Mouse (Mus musculus) kidney, postnatal 0 days (tissue): ENCODE results near the gene Rin2. TPM values are rescaled to one million over a fixed set of nuclear protein-coding genes. Genes with fewer than 3 reads are reported as not detected.
A peak's percentile ranks its signal among the peaks of the same experiment; 100 is the strongest.

ENCODE experiments used
- ATAC-seq: fragments of 200-750 bp; cut with Nextera tagmentation; replicated peaks from 2 replicates; pipeline ENCODE4 v1.8.0; 2017; ENCODE audit warnings: low read depth, moderate number of reproducible peaks, moderate TSS enrichment, moderate library complexity; ENCODE audit not compliant: low FRiP score
- DNase-seq: peaks from one replicate; pipeline ENCODE4 v3.0.0-alpha.2; 2016; ENCODE audit warnings: low spot score
- H3K27ac ChIP-seq: fragments of 300-500 bp; sonication (generic); 2 replicates; pipeline ENCODE4 v1.5.1; 2014; ENCODE audit warnings: mild to moderate bottlenecking
- H3K27me3 ChIP-seq: fragments of 300-500 bp; sonication (generic); 2 replicates; pipeline ENCODE4 v1.6.1; 2014; ENCODE audit warnings: low read length, mixed read lengths; ENCODE audit not compliant: insufficient read depth
- H3K36me3 ChIP-seq: fragments of 300-500 bp; sonication (generic); 2 replicates; pipeline ENCODE4 v1.6.1; 2014; ENCODE audit warnings: low read length, mixed read lengths; ENCODE audit not compliant: insufficient read depth
- H3K4me1 ChIP-seq: fragments of 300-500 bp; sonication (generic); replicated peaks from 2 replicates; pipeline ENCODE4 v1.6.1; 2014; ENCODE audit warnings: antibody characterized with exemption, low read length, mixed read lengths; ENCODE audit not compliant: insufficient read depth
- H3K4me2 ChIP-seq: fragments of 300-500 bp; sonication (generic); 2 replicates; pipeline ENCODE4 v1.6.1; 2014; ENCODE audit warnings: mild to moderate bottlenecking, low read length, moderate library complexity, mixed read lengths
- H3K4me3 ChIP-seq: fragments of 300-500 bp; sonication (generic); replicated peaks from 2 replicates; pipeline ENCODE4 v1.5.1; 2014; ENCODE audit warnings: low read depth, low read length
- H3K9ac ChIP-seq: fragments of 300-500 bp; sonication (generic); 2 replicates; pipeline ENCODE4 v1.6.1; 2014; ENCODE audit warnings: low read depth, low read length
- H3K9me3 ChIP-seq: fragments of 300-500 bp; sonication (generic); replicated peaks from 2 replicates; pipeline ENCODE4 v1.6.1; 2016; ENCODE audit warnings: low read length, inconsistent platforms, mixed read lengths
- CTCF ChIP-seq: IDR thresholded peaks from 2 replicates; pipeline ENCODE4 v1.5.1; 2016; ENCODE audit warnings: antibody characterized with exemption, low read depth, mild to moderate bottlenecking, moderate library complexity
- WGBS: fragments of 180-500 bp; shearing (Covaris S2); extraction: QIAGEN DNeasy Blood & Tissue Kit; methylation state at CpG from one replicate; pipeline ENCODE4 v1.1.7; 2014; 5-methylcytosine and 5-hydroxymethylcytosine counted together
- polyA plus RNA-seq: library from polyadenylated mRNA; unstranded; fragments of >200 nt; fragmentation: Nextera tagmentation; extraction: Ambion mirVana; gene quantifications from 2 replicates; pipeline ENCODE4 v1.2.1, GENCODE M21; 2015

Rin2 gene
- polyA plus RNA-seq, 1 experiment from 2014 or later: 23.8 TPM

GRCm38 (mm10) chr2:145802626-145803025 is 127.6 kb downstream of the Rin2 start:
- ATAC-seq (no peak), DNase-seq (no peak)
- Histone ChIP-seq H3K27ac (no peak overlapping the region), H3K36me3 (peaks cover 12% of the 10 kb centered on the region; the same call in 1 of the 2 replicates), H3K9ac (no peak overlapping the region), H3K4me3 (no peak overlapping the region), H3K4me2 (no peak overlapping the region), H3K9me3 (no peaks in the 10 kb centered on the region), H3K27me3 (no peaks in the 10 kb centered on the region), H3K4me1 (no peaks in the 10 kb centered on the region)
- no peak for TF ChIP-seq CTCF
- 80% methylated on average over 2 of the region's 2 CpGs for WGBS

- Histone ChIP-seq H3K36me3 (peaks cover 12% of the 10 kb centered on the region; the same call in 1 of the 2 replicates), H3K9me3 (no peaks in the 10 kb centered on the region), H3K4me2 (no peak overlapping the region), H3K27ac (no peak overlapping the region), H3K27me3 (no peaks in the 10 kb centered on the region), H3K4me1 (no peaks in the 10 kb centered on the region), H3K4me3 (no peak overlapping the region), H3K9ac (no peak overlapping the region)
- TF ChIP-seq CTCF: no peak
- ATAC-seq (no peak), DNase-seq (no peak)
- WGBS: 91% methylated on average over 10 of the region's 10 CpGs
Observed at GRCm38 (mm10) chr2:145803822-145804342, 128.9 kb downstream of the Rin2 start.

GRCm38 (mm10) chr2:145804524-145804923 is 129.5 kb downstream of the Rin2 start:
- Histone ChIP-seq H3K36me3 (peaks cover 12% of the 10 kb centered on the region; the same call in 1 of the 2 replicates), H3K27ac (no peak overlapping the region), H3K4me1 (no peaks in the 10 kb centered on the region), H3K4me2 (no peak overlapping the region), H3K9me3 (no peaks in the 10 kb centered on the region), H3K27me3 (no peaks in the 10 kb centered on the region), H3K4me3 (no peak overlapping the region), H3K9ac (no peak overlapping the region)
- no peak for TF ChIP-seq CTCF
- 85% methylated on average over 6 of the region's 6 CpGs for WGBS
- DNase-seq (no peak), ATAC-seq (no peak)

GRCm38 (mm10) chr2:145807276-145807675 is 132.3 kb downstream of the Rin2 start:
- 62% methylated on average over 2 of the region's 2 CpGs for WGBS
- Histone ChIP-seq H3K4me2 (no peak overlapping the region), H3K9me3 (no peaks in the 10 kb centered on the region), H3K9ac (no peak overlapping the region), H3K4me1 (no peaks in the 10 kb centered on the region), H3K36me3 (peaks cover 7% of the 10 kb centered on the region; the same call in 1 of the 2 replicates), H3K27ac (no peak overlapping the region), H3K4me3 (no peak overlapping the region), H3K27me3 (no peaks in the 10 kb centered on the region)
- ATAC-seq (no peak), DNase-seq (no peak)
- TF ChIP-seq CTCF: no peak

- H3K4me3 ChIP-seq: no peak overlapping the region
- WGBS: 80% methylated on average over 2 of the region's 2 CpGs
- no peaks in the 10 kb centered on the region for H3K27me3 ChIP-seq
- no peak for DNase-seq
- H3K9me3 ChIP-seq: no peaks in the 10 kb centered on the region
- H3K36me3 ChIP-seq: peaks cover 4% of the 10 kb centered on the region; the same call in 1 of the 2 replicates
- no peak overlapping the region for H3K4me2 ChIP-seq
- TF ChIP-seq CTCF: no peak
- H3K9ac ChIP-seq: no peak overlapping the region
- ATAC-seq: no peak
- H3K4me1 ChIP-seq: no peaks in the 10 kb centered on the region
- no peak overlapping the region for H3K27ac ChIP-seq
Observed at GRCm38 (mm10) chr2:145808251-145808650, 133.2 kb downstream of the Rin2 start.

- 84% methylated on average over 6 of the region's 6 CpGs for WGBS
- H3K27ac ChIP-seq: no peak overlapping the region
- TF ChIP-seq CTCF: no peak
- H3K4me1 ChIP-seq: no peaks in the 10 kb centered on the region
- H3K36me3 ChIP-seq: peaks cover 4% of the 10 kb centered on the region; the same call in 1 of the 2 replicates
- no peaks in the 10 kb centered on the region for H3K27me3 ChIP-seq
- ATAC-seq (peak; percentile 78), DNase-seq (no peak)
- H3K9ac ChIP-seq: no peak overlapping the region
- H3K4me3 ChIP-seq: no peak overlapping the region
- no peak overlapping the region for H3K4me2 ChIP-seq
- H3K9me3 ChIP-seq: no peaks in the 10 kb centered on the region
Observed at GRCm38 (mm10) chr2:145808667-145809066, 133.7 kb downstream of the Rin2 start.

- 53% methylated on average over 5 of the region's 5 CpGs for WGBS
Observed at GRCm38 (mm10) chr2:145810676-145811075, 135.7 kb downstream of the Rin2 start.

More at GRCm38 (mm10) chr2:145810676-145811075, 135.7 kb downstream of the Rin2 start:
- ATAC-seq (no peak), DNase-seq (no peak)
- Histone ChIP-seq H3K27ac (no peak overlapping the region), H3K4me2 (no peak overlapping the region), H3K9ac (no peak overlapping the region), H3K4me3 (no peak overlapping the region), H3K36me3 (no peaks in the 10 kb centered on the region), H3K4me1 (no peaks in the 10 kb centered on the region), H3K27me3 (no peaks in the 10 kb centered on the region), H3K9me3 (no peaks in the 10 kb centered on the region)
- peak; percentile 65 for TF ChIP-seq CTCF
